9 mouse cellular contexts compared by ENCODE assay signal in genomic region chr10:116393790-116394475, GRCm38 (mm10).
A peak's percentile ranks its signal among the peaks of the same experiment; 100 is the strongest.
DNase-seq lines count a peak whose midpoint lies in the region; ATAC-seq and TF ChIP-seq lines count a peak whose summit lies in the region.
"Had no signal": no experiment of that assay in that cellular context is flagged by ENCODE, and none has a peak within 500 bp of the region (broad histone marks: within the 10 kb centered on the region; RNA-seq: fewer than 3 reads in every experiment).

No protein-coding gene starts in this region.

- no peak for TF ChIP-seq CTCF in testis, adult 2 months (IDR thresholded peaks at IDR 0.05; ENCODE audit: control insufficient read depth, insufficient read depth, insufficient replicate concordance, low read depth, low read length)

- H3K4me3 ChIP-seq in midbrain, embryonic 14.5 days (replicated peaks; ENCODE audit: low read depth, low read length) = no peak overlapping the region
- H3K4me3 ChIP-seq in midbrain, embryonic 13.5 days (replicated peaks) = no peak overlapping the region
- H3K4me3 ChIP-seq in testis, adult 2 months (ENCODE audit: control insufficient read depth, low read depth, low read length) = no peak overlapping the region
- no peak overlapping the region for H3K4me3 ChIP-seq in forebrain, embryonic 12.5 days (replicated peaks)
- H3K4me3 ChIP-seq in heart, embryonic 11.5 days (ENCODE audit: low read depth, low read length) = no peak overlapping the region
- H3K4me3 ChIP-seq: lung, embryonic 15.5 days had no signal

- no peak for TF ChIP-seq POLR2A in testis, adult 2 months (IDR thresholded peaks at IDR 0.05; ENCODE audit: control insufficient read depth, low read depth, low read length)

- WGBS in midbrain, embryonic 14.5 days = 74% methylated on average over 9 of the region's 9 CpGs
- WGBS in midbrain, embryonic 13.5 days = 76% methylated on average over 9 of the region's 9 CpGs
- 82% methylated on average over 9 of the region's 9 CpGs for WGBS in forebrain, embryonic 12.5 days
- 46% methylated on average over 9 of the region's 9 CpGs for WGBS in heart, embryonic 11.5 days (ENCODE audit: insufficient replicate concordance)

- no peak overlapping the region for H3K4me2 ChIP-seq in midbrain, embryonic 14.5 days (ENCODE audit: low read length)
- no peak overlapping the region for H3K4me2 ChIP-seq in midbrain, embryonic 13.5 days (replicated peaks)
- no peak overlapping the region for H3K4me2 ChIP-seq in forebrain, embryonic 12.5 days
- no peak overlapping the region for H3K4me2 ChIP-seq in heart, embryonic 11.5 days
- H3K4me2 ChIP-seq: lung, embryonic 15.5 days had no signal

- H3K9ac ChIP-seq in midbrain, embryonic 14.5 days (replicated peaks; ENCODE audit: low read length) = no peak overlapping the region
- no peak overlapping the region for H3K9ac ChIP-seq in midbrain, embryonic 13.5 days (replicated peaks)
- H3K9ac ChIP-seq in forebrain, embryonic 12.5 days = no peak overlapping the region
- no peak overlapping the region for H3K9ac ChIP-seq in heart, embryonic 11.5 days (ENCODE audit: low read depth, low read length)
- H3K9ac ChIP-seq: lung, embryonic 15.5 days had no signal

- H3K27ac ChIP-seq in midbrain, embryonic 14.5 days (replicated peaks; ENCODE audit: low read depth, low read length) = no peak overlapping the region
- H3K27ac ChIP-seq in midbrain, embryonic 13.5 days = no peak overlapping the region
- peak overlapping the region; percentile 47 for H3K27ac ChIP-seq in testis, adult 2 months (ENCODE audit: control insufficient read depth, insufficient read depth, low read depth, low read length)
- H3K27ac ChIP-seq in forebrain, embryonic 12.5 days = no peak overlapping the region
- no peak overlapping the region for H3K27ac ChIP-seq in heart, embryonic 11.5 days (ENCODE audit: low read depth, low read length)
- H3K27ac ChIP-seq: lung, embryonic 15.5 days had no signal

- DNase-seq in midbrain, embryonic 14.5 days = peak; percentile 41
- peak; percentile 34 for DNase-seq in adrenal gland, postnatal 25 days
- DNase-seq in left cerebral cortex, postnatal 10 days (ENCODE audit: extremely low spot score in 1 of 2, low spot score in 2 of 2) = peak; percentile 34 to 56
- DNase-seq: gastrocnemius, postnatal 14 days had no signal

- intact Hi-C loops in left cerebral cortex, postnatal 10 days (cut with DNase I) = no loop called here

- no peaks in the 10 kb centered on the region for H3K9me3 ChIP-seq in midbrain, embryonic 14.5 days (ENCODE audit: control insufficient read depth, low read length)
- no peaks in the 10 kb centered on the region for H3K9me3 ChIP-seq in midbrain, embryonic 13.5 days
- H3K9me3 ChIP-seq in forebrain, embryonic 12.5 days = no peaks in the 10 kb centered on the region
- no peaks in the 10 kb centered on the region for H3K9me3 ChIP-seq in heart, embryonic 11.5 days (replicated peaks; ENCODE audit: control insufficient read depth, low read length)
- H3K9me3 ChIP-seq: lung, embryonic 15.5 days had no signal

- no peaks in the 10 kb centered on the region for H3K27me3 ChIP-seq in midbrain, embryonic 14.5 days (ENCODE audit: control insufficient read depth, insufficient read depth, low read length)
- no peaks in the 10 kb centered on the region for H3K27me3 ChIP-seq in midbrain, embryonic 13.5 days
- H3K27me3 ChIP-seq in testis, adult 2 months (ENCODE audit: control insufficient read depth, insufficient read depth, low read length) = no peaks in the 10 kb centered on the region
- H3K27me3 ChIP-seq in forebrain, embryonic 12.5 days = no peaks in the 10 kb centered on the region
- H3K27me3 ChIP-seq in heart, embryonic 11.5 days (ENCODE audit: control insufficient read depth, insufficient read depth, low read length) = no peaks in the 10 kb centered on the region
- H3K27me3 ChIP-seq: lung, embryonic 15.5 days had no signal

- no peak for ATAC-seq in midbrain, embryonic 14.5 days (ENCODE audit: low FRiP score, low TSS enrichment)
- ATAC-seq in midbrain, embryonic 13.5 days = no peak
- ATAC-seq in forebrain, embryonic 12.5 days (ENCODE audit: low FRiP score) = no peak
- no peak for ATAC-seq in heart, embryonic 11.5 days (replicated peaks; ENCODE audit: insufficient number of reproducible peaks, low FRiP score, low TSS enrichment)

- H3K4me1 ChIP-seq in midbrain, embryonic 14.5 days (ENCODE audit: control insufficient read depth, insufficient read depth, low read length) = no peaks in the 10 kb centered on the region
- H3K4me1 ChIP-seq in midbrain, embryonic 13.5 days (replicated peaks) = peaks cover 5% of the 10 kb centered on the region; the same call in 1 of the 2 replicates
- H3K4me1 ChIP-seq in testis, adult 2 months (ENCODE audit: control insufficient read depth, insufficient read depth, low read length) = peaks cover 9% of the 10 kb centered on the region
- H3K4me1 ChIP-seq in forebrain, embryonic 12.5 days = no peaks in the 10 kb centered on the region
- H3K4me1 ChIP-seq in heart, embryonic 11.5 days (ENCODE audit: control insufficient read depth, insufficient read depth, low read length) = peaks cover 9% of the 10 kb centered on the region

- no peaks in the 10 kb centered on the region for H3K36me3 ChIP-seq in midbrain, embryonic 14.5 days (ENCODE audit: control insufficient read depth, insufficient read depth, low read length)
- H3K36me3 ChIP-seq in midbrain, embryonic 13.5 days = no peaks in the 10 kb centered on the region
- no peaks in the 10 kb centered on the region for H3K36me3 ChIP-seq in testis, adult 2 months (ENCODE audit: control insufficient read depth, insufficient read depth, low read length)
- no peaks in the 10 kb centered on the region for H3K36me3 ChIP-seq in forebrain, embryonic 12.5 days (replicated peaks)
- H3K36me3 ChIP-seq in heart, embryonic 11.5 days (ENCODE audit: control insufficient read depth, insufficient read depth, low read length) = no peaks in the 10 kb centered on the region
- H3K36me3 ChIP-seq: lung, embryonic 15.5 days had no signal
